Mouse (Mus musculus) spleen, adult 2 months (tissue): ENCODE measurements around the gene Rasl2-9. TPM values are rescaled to one million over a fixed set of nuclear protein-coding genes. Genes with fewer than 3 reads are reported as not detected.
A peak's percentile ranks its signal among the peaks of the same experiment; 100 is the strongest.

Experiments
- DNase-seq, 2 experiments: peaks; one replicate each; pipeline versions ENCODE4 v3.0.0 to v3.0.0-alpha.2; 2012 to 2021; ENCODE audit warnings: low spot score in 2 of 2, low read depth in 1 of 2
- H3K27ac ChIP-seq: fragments of 200-500 bp; 2 replicates; pipeline ENCODE4 v1.5.1; 2012; ENCODE audit warnings: low read length, inconsistent platforms; ENCODE audit not compliant: insufficient read depth
- H3K27me3 ChIP-seq: fragments of 200-500 bp; 2 replicates; pipeline ENCODE4 v1.6.1; 2012; ENCODE audit warnings: mild to moderate bottlenecking, moderate library complexity, low read length, inconsistent platforms; ENCODE audit not compliant: control insufficient read depth, insufficient read depth
- H3K36me3 ChIP-seq: fragments of 200-500 bp; 2 replicates; pipeline ENCODE4 v1.6.1; 2012; ENCODE audit warnings: mild to moderate bottlenecking, low read length, inconsistent platforms; ENCODE audit not compliant: control insufficient read depth, insufficient read depth
- H3K4me1 ChIP-seq: fragments of 200-500 bp; 2 replicates; pipeline ENCODE4 v1.6.1; 2011; ENCODE audit warnings: inconsistent platforms; ENCODE audit not compliant: control insufficient read depth, insufficient read depth, insufficient read length
- H3K4me3 ChIP-seq: fragments of 200-500 bp; 2 replicates; pipeline ENCODE4 v1.5.1; 2011; ENCODE audit warnings: mild to moderate bottlenecking, inconsistent platforms; ENCODE audit not compliant: insufficient read depth, insufficient read length; ENCODE audit errors: extremely low read depth
- CTCF ChIP-seq: fragments of 200-500 bp; IDR thresholded peaks from 2 replicates; pipeline ENCODE4 v1.5.1; 2011; ENCODE audit warnings: mild to moderate bottlenecking, inconsistent platforms; ENCODE audit not compliant: insufficient read depth, insufficient read length, insufficient replicate concordance; ENCODE audit errors: extremely low read depth
- POLR2A ChIP-seq: fragments of 200-500 bp; IDR thresholded peaks from 2 replicates; pipeline ENCODE4 v1.6.1; 2011; ENCODE audit warnings: low read depth, low read length, inconsistent platforms
- whole genome bisulfite sequencing: fragments of 180-500 bp; shearing (Covaris S2); methylation state at CpG from one replicate; pipeline ENCODE4 v1.1.7; 2018; 5-methylcytosine and 5-hydroxymethylcytosine counted together
- polyA plus RNA-seq: library from polyadenylated mRNA; depleted of rRNA; stranded (reverse); fragments of >200 nt; gene quantifications from 2 replicates; pipeline ENCODE4 v1.2.3, GENCODE M21; 2012

The Rasl2-9 gene
- polyA plus RNA-seq, 1 experiment = 0.21 TPM

GRCm38 (mm10) chr7:5102564-5102963, 23.2 kb downstream of the Rasl2-9 start:
- no peak for DNase-seq
- H3K27ac ChIP-seq = peak overlapping the region; percentile 69
- TF ChIP-seq POLR2A = no peak
- no peak for TF ChIP-seq CTCF
- peaks cover 26% of the 10 kb centered on the region; the same call in 1 of the 2 replicates for H3K4me1 ChIP-seq
- WGBS = 75% methylated on average over 2 of the region's 2 CpGs
- H3K4me3 ChIP-seq = no peak overlapping the region
- no peaks in the 10 kb centered on the region for H3K27me3 ChIP-seq
- H3K36me3 ChIP-seq = peaks cover 10% of the 10 kb centered on the region

- Histone ChIP-seq H3K4me1 (peaks cover 26% of the 10 kb centered on the region; the same call in 1 of the 2 replicates), H3K27ac (peak overlapping the region; percentile 70), H3K36me3 (peaks cover 20% of the 10 kb centered on the region), H3K4me3 (peak overlapping the region; percentile 39; the same call in 1 of the 2 replicates), H3K27me3 (no peaks in the 10 kb centered on the region)
- peak; percentile 57 to 60 for DNase-seq
- WGBS = 8% methylated on average over 10 of the region's 10 CpGs
- TF ChIP-seq CTCF = no peak
Observed at GRCm38 (mm10) chr7:5101066-5101663, 24.6 kb downstream of the Rasl2-9 start.

DNA sequence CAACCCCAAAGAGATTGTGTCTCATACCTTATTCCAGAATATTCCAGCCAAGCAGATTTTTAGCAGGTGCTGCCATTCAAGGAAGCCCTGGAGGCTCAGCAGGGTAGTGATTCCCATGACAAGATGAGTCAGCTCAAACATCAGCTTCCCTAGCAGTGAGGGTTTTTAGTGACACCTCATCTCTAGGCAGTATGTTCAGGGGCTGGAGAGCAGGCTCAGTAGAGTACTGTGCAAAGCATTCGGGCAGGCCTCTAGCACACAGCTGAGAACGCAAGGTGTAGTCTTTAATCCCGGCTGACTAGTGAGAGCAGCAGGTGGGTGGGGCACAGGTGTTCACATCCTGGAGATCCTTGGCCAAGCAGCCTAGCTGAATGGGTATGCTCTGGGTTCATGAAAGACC, 26.0 kb downstream of the Rasl2-9 start:
- no peak for DNase-seq
- TF ChIP-seq POLR2A (no peak), CTCF (no peak)
- Histone ChIP-seq H3K27ac (peak overlapping the region; percentile 48; the same call in 1 of the 2 replicates), H3K4me3 (no peak overlapping the region), H3K36me3 (peaks cover 33% of the 10 kb centered on the region), H3K4me1 (peaks cover 26% of the 10 kb centered on the region; the same call in 1 of the 2 replicates), H3K27me3 (no peaks in the 10 kb centered on the region)
- 88% methylated on average over 3 of the region's 3 CpGs for WGBS

- DNase-seq = no peak
- Histone ChIP-seq H3K36me3 (peaks cover 38% of the 10 kb centered on the region), H3K27me3 (no peaks in the 10 kb centered on the region), H3K4me1 (peaks cover 26% of the 10 kb centered on the region; the same call in 1 of the 2 replicates), H3K4me3 (no peak overlapping the region), H3K27ac (no peak overlapping the region)
- 86% methylated on average over 5 of the region's 5 CpGs for WGBS
- TF ChIP-seq POLR2A (no peak), CTCF (no peak)
Observed at GRCm38 (mm10) chr7:5098769-5099168, 27.0 kb downstream of the Rasl2-9 start.

GRCm38 (mm10) chr7:5092831-5093510, 32.8 kb downstream of the Rasl2-9 start:
- 88% methylated on average over 21 of the region's 21 CpGs for WGBS
- Histone ChIP-seq H3K27ac (no peak overlapping the region), H3K4me1 (no peaks in the 10 kb centered on the region), H3K4me3 (no peak overlapping the region), H3K36me3 (peaks cover 65% of the 10 kb centered on the region), H3K27me3 (no peaks in the 10 kb centered on the region)
- TF ChIP-seq CTCF = no peak
- TF ChIP-seq POLR2A = no peak
- DNase-seq = no peak

- 87% methylated on average over 6 of the region's 6 CpGs for WGBS
- Histone ChIP-seq H3K27ac (no peak overlapping the region), H3K36me3 (peaks cover 62% of the 10 kb centered on the region), H3K4me1 (no peaks in the 10 kb centered on the region; the same call in 1 of the 2 replicates), H3K4me3 (no peak overlapping the region), H3K27me3 (no peaks in the 10 kb centered on the region)
- no peak for DNase-seq
- TF ChIP-seq CTCF (no peak), POLR2A (no peak)
Observed at GRCm38 (mm10) chr7:5092381-5092780, 33.4 kb downstream of the Rasl2-9 start.
